Mouse (Mus musculus): ENCODE measurements around the gene Plin2.

Plin2 gene

GRCm38 (mm10) chr4:86669780-86670201 lies at the start of gene Plin2:
Gene Plin2 (minus strand): TSS chr4:86670060.
- peak; percentile 58 for DNase-seq (ENCODE audit: low spot score)

- DNase-seq (ENCODE audit: low spot score) = no peak
These were observed 49.2 kb upstream of the Plin2 start for GRCm38 (mm10) chr4:86718878-86719577.

GRCm38 (mm10) chr4:86717176-86717575 lies 47.3 kb upstream of the Plin2 start:
- no peak for DNase-seq (ENCODE audit: low spot score)

DNA sequence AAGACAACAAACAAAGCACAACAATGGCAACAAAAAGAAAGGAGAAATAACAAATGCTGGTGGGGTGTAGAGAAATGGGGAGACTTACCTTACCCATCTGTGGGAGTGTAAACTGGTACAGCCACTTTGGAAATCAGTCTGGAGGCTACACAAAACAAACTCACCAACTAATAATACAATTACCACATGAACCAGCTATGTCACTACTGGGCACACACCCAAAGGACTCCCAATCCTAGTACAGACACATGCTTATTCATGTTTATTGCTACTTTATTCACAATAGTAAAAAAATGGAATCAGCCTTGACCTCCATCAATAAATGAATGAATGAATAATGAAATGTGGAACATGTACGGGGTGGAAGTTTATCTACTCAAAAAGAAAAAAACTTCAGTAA lies 45.5 kb upstream of the Plin2 start:
- DNase-seq (ENCODE audit: low spot score) = no peak

DNA sequence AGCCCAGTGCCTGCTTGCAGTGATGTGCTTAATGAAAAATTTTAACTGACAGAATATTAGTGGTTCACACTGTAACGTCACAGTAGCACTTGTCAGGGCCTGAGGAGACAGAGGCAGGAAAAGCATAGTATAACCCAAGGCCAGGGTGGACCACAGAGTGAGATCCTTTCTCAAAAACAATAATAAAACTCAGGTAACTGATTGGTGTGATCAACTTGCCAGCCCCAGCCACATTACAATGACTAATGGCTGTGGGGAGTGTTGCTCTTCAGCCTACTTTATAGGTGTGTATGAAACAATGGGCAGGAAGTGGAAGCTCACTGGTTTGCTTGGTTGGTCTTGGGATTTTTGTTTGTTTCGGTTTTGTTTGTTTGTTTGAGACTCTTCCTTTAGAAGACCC lies 43.7 kb upstream of the Plin2 start:
- DNase-seq (ENCODE audit: low spot score) = no peak

- DNase-seq (ENCODE audit: low spot score) = no peak
These were observed 42.9 kb upstream of the Plin2 start for GRCm38 (mm10) chr4:86712751-86713195.

DNA sequence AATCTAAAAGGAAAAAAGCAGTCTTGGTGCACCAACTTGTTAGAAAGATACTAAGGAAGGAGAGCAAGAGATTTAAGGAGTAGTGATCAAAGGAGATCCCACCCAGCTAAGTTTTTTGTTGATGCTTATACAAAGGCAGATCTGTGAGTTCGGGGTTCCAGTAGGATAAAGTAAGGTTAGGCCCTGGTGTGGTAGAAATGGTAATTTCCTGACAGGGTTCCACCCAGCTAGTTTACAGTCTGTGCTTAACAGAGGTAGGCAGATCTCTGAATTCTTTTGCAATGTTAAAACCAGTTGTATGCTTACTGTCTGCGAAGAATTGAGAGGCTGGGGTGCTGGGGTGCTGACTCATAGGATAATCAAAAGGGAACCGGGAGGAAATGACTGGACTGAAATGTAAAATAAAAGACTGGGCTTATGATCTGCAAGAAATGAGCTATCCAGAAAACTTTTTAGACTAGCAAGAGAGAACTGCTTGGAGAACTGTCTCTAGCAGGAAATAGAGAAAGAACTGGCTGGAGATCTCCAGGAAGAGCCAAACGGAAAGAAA lies 40.9 kb upstream of the Plin2 start:
- no peak for DNase-seq (ENCODE audit: low spot score)

- no peak for DNase-seq (ENCODE audit: low spot score)
These were observed 40.3 kb upstream of the Plin2 start for GRCm38 (mm10) chr4:86710034-86710650.

- no peak for DNase-seq (ENCODE audit: low spot score)
These were observed 38.9 kb upstream of the Plin2 start for GRCm38 (mm10) chr4:86708801-86709200.

DNA sequence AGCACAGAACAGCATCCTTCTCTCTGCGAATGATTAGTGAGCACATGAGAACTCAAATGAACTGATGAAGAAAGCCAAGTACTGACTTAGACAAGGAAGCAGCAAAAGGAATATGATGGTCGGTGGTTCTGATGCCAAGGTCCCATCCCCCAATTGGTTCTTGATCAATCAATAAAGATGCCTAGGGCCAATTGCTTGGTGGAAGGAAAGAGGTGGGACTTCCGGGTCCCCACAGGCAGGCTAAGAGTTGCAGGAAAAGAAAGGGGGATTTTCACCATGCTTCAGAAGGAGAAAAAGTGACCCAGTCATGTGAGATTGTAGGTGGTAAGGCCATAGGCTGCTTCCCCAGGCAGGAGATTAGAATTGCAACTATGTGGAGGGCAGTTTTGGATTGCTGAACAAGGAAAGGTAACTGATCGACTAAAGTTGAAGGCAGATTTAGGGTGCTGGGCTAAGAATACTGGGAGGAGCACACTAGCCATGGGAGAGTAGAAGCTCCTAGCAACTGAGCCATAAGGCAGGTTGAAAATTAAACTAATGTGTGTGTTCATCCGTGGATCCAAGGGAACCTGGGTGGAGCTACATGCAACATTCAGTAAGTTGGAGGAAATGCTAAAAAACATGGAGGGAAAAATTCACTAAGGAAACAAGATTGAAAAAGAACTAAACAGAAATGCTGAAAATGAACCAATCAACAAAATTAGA lies 29.5 kb upstream of the Plin2 start:
- DNase-seq (ENCODE audit: low spot score) = no peak

DNA sequence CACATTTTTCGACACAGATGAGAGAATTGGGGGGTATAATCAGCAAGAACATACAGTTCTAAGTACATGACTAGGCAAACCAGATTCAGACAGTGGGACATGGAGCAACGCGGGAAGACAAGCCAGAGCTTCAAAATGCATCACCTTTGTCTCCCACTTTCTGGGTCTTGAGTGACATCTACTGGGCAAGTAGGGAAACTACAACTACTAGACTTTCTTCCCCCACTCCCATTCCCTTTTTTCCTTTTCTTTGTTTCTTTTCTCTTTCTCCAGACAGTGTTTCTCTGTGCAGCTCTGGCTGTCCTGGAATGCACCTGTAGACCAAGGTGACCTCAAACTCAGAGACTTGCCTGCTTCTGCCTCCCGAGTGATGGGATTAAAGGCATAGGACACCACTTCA lies 27.0 kb upstream of the Plin2 start:
- no peak for DNase-seq (ENCODE audit: low spot score)

GRCm38 (mm10) chr4:86695081-86695480 lies 25.2 kb upstream of the Plin2 start:
- no peak for DNase-seq (ENCODE audit: low spot score)

- no peak for DNase-seq (ENCODE audit: low spot score)
These were observed 23.1 kb upstream of the Plin2 start for GRCm38 (mm10) chr4:86692931-86693330.

DNA sequence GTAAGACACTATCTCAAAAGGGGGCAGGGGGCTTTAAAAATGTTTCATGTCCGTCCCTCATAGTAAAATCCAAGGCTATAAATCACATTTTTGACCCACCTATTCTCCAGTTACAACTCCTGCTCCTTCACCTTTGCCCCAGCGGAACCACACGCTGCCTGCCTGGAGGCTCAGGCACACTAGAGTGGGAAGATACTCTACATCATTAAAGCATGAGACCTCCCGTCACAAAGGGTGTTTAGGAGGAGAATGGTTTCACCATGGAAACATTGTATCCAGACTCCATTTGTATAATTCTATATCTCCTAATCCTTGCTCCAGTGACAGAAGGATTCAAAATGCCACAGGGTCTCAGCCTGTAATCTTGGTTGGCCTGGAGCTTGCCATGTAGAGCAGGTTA lies 21.4 kb upstream of the Plin2 start:
- DNase-seq (ENCODE audit: low spot score) = no peak

DNA sequence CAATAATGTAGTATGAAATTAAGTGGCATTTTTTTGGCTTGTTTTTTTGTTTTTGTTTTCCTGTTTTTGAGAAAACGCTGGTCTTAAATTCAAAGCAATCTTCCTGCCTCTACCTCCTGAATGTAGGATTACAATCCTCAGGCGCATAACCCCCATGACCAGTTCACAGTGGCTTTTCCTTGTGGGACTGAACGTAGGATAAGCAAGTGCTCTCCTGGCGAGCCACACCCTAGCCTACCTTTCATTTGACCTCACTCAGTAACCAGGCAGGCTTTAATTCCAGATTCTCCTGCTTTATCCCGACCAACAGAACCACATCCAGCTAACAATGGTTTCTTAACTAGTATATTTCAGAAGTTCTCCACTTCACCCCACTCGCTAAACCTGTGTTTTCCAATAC lies 20.9 kb upstream of the Plin2 start:
- DNase-seq (ENCODE audit: low spot score) = no peak

DNA sequence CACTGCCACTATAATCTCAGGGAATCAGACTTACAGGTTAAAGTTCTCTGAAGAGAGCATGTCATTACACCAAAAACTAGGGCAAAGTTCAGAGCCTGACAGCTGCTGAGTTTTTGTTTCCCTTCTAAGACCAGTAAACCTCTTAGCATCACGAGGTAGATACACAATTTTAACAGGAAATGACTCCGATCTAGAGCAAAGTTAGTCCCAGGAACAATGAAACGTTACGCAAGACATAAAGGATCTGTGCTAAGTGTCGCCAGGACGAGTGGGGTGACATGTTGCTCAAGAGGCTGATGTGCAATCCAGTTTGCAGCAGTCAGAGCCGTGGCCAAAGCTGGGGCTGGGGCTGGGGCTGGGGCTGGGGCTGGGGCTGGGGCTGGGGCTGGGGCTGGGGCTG lies 20.3 kb upstream of the Plin2 start:
- no peak for DNase-seq (ENCODE audit: low spot score)

- DNase-seq (ENCODE audit: low spot score) = no peak
These were observed 19.3 kb upstream of the Plin2 start for GRCm38 (mm10) chr4:86689056-86689735.

GRCm38 (mm10) chr4:86686564-86686963 lies 16.7 kb upstream of the Plin2 start:
- no peak for DNase-seq (ENCODE audit: low spot score)

DNA sequence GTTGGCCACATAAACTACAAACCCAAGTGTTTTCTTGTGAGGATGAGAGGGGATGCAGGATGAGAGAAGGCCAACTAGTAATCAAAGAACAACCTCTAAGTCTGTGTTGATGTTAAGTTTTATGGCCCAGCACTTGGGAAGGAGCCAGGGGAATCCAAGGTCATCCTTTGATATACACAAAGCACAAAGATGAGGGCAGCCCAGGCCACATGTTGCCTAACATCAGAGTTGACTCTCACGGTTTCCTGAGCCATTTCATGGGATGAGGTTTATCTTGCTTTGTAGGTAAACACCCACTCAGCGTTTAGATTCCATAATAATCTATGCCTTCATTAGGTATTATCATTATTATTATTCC lies 16.1 kb upstream of the Plin2 start:
- DNase-seq (ENCODE audit: low spot score) = no peak

DNA sequence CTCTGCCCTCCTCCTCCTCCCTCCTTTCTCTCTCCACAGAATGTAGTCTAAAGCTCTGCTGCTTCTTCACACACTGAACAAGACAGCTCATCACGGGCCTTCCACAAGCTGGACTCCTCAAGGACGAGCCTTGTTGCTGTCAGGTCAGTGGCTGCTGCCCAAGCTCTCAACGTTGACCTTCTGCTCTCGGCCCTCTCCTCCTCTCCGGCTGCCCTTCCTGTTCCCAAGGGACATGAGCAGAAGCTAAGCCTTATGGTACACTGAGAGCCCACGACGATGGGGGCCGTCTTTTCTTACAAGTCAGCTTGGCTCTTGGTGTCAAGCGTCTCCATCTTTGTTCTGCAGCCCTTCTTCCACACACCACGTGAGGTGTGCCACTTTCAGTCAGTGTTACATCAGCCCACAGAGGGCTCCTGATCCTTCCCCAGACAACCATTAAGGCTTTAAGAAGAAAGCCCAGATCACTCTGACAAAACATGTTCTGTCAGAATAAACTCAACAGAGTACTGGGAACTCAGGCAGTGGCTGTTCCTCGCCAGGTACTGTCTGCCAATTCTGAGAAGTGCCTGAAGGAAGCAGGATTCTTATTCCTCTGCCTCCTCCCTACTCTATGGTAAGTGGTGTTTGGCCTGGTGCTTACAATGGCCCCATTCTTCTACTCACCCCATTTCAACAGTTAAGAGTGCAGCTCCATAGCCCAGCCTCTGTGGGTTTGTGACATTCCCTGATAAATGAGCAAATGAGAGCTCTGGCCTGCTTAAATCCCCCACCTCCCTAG lies 15.6 kb upstream of the Plin2 start:
- no peak for DNase-seq (ENCODE audit: low spot score)

DNA sequence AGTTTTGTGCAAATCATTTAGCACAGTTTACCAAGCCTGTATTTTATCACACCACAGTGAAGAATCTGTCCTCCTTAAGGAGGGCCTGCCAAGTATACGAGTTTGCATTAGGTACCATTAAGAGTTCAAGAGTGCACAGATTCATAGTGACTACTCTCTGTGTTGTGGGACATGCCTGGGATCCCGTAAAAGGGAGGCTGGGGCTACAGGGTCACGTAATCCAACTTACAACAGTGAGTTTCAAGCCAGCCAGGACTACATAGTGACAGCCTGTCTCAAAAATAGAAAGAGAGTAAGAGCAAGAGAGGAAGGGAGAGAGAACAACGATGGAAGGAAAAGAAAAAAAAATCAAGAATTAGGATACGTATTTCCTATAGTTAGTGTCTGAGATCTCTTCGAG lies 14.9 kb upstream of the Plin2 start:
- DNase-seq (ENCODE audit: low spot score) = no peak

DNA sequence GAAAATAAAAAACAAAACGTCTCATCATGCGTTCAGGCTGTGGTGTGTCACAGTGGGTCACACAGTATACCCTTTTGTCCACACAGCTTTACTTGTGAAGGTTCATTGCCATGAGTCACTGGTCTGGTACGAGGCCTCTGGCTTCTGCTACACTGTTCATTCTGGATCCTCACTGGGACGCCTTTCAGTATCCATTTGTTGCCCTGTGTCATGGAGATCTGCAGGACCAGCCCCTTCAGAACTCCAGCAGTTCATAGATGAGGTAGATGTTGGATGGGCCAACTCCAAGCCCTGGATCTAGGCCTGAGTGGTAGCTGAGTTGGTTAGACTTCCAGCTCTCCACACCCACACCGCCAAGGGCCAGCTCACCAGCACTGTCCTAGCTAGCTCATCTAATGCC lies 13.9 kb upstream of the Plin2 start:
- DNase-seq (ENCODE audit: low spot score) = no peak
